Mouse (Mus musculus) forebrain, embryonic 12.5 days (tissue): ENCODE results near the gene Camk2n1. TPM values are rescaled to one million over a fixed set of nuclear protein-coding genes. Genes with fewer than 3 reads are reported as not detected.

Experiments
- ATAC-seq: fragments of 200-750 bp; cut with Nextera tagmentation; 2 replicates; pipeline ENCODE4 v1.8.0; 2017; ENCODE audit warnings: moderate TSS enrichment; ENCODE audit not compliant: low FRiP score
- H3K27ac ChIP-seq: fragments of 300-500 bp; sonication (generic); 2 replicates; pipeline ENCODE4 v1.5.1; 2016; ENCODE audit warnings: mild to moderate bottlenecking
- H3K27me3 ChIP-seq: fragments of 300-500 bp; sonication (generic); 2 replicates; pipeline ENCODE4 v1.6.1; 2016; ENCODE audit warnings: mild to moderate bottlenecking
- H3K36me3 ChIP-seq: fragments of 300-500 bp; sonication (generic); replicated peaks from 2 replicates; pipeline ENCODE4 v1.6.1; 2016; ENCODE audit warnings: mild to moderate bottlenecking
- H3K4me1 ChIP-seq: fragments of 300-500 bp; sonication (generic); 2 replicates; pipeline ENCODE4 v1.6.1; 2016
- H3K4me2 ChIP-seq: fragments of 300-500 bp; sonication (generic); 2 replicates; pipeline ENCODE4 v1.6.1; 2016; ENCODE audit warnings: mild to moderate bottlenecking, moderate library complexity
- H3K4me3 ChIP-seq: fragments of 300-500 bp; sonication (generic); replicated peaks from 2 replicates; pipeline ENCODE4 v1.5.1; 2016; ENCODE audit warnings: mild to moderate bottlenecking
- H3K9ac ChIP-seq: fragments of 300-500 bp; sonication (generic); 2 replicates; pipeline ENCODE4 v1.6.1; 2016; ENCODE audit warnings: mild to moderate bottlenecking
- H3K9me3 ChIP-seq: fragments of 300-500 bp; sonication (generic); 2 replicates; pipeline ENCODE4 v1.6.1; 2016
- WGBS: fragments of 180-500 bp; shearing (Covaris S2); methylation state at CpG from one replicate; pipeline ENCODE4 v1.1.7; 2016; 5-methylcytosine and 5-hydroxymethylcytosine counted together
- polyA plus RNA-seq: library from polyadenylated mRNA; unstranded; fragments of >200 nt; fragmentation: Nextera tagmentation; extraction: Ambion mirVana; gene quantifications from 2 replicates; pipeline ENCODE4 v1.2.1, GENCODE M21; 2016

The Camk2n1 gene
- polyA plus RNA-seq, 1 experiment from 2014 or later = 5.4 TPM

DNA sequence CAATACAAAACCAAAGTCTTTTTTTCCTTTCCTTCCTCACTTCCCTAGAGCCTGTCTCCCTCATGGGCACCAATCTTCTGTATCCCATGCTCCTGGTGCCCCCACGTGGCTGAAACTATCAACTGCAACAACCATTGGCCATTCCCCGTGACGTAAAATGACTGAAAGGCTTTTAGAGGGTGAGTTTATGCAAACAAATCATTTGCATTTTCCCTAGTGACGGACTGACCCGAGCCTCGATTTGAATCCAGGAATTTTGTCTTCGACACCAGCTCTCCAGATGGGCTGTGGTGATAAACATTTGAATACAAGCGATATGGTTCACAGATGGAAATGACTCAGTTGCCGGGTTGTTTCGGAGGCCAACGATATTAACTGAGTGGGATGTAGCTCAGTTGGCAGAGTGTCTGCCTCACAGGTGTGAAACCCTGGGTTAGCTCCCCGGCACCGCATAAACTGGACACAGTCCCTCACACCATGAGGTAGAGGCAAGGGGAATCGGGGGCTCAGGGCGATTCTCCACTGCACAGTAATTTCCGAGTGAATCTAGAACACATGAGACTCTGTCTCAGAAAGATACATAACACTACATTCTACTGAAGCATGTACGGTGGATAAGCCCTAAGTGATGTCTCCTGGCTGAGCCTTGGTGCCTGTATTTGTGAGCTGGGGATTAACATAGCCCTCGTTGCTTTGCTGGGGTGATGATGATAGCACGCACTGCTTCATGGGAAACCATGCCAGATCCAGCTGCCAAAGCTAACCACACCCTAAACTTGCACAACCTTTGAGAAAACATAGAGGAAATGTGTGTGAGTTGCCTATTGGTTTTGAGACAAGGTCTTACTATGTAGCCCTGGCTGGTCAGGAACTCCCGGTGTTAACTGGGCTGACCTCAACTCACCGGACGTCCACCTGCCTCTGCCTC is 27.1 kb upstream of the Camk2n1 start:
- ATAC-seq = 0 out of 2 replicates have a peak, but pooled peaks have one; percentile 39
- Histone ChIP-seq H3K36me3 (no peaks in the 10 kb centered on the region), H3K27ac (no peak overlapping the region), H3K9ac (no peak overlapping the region), H3K4me2 (no peak overlapping the region), H3K9me3 (no peaks in the 10 kb centered on the region), H3K27me3 (peaks cover 10% of the 10 kb centered on the region), H3K4me1 (no peaks in the 10 kb centered on the region), H3K4me3 (no peak overlapping the region)
- 43% methylated on average over 22 of the region's 22 CpGs for WGBS

DNA sequence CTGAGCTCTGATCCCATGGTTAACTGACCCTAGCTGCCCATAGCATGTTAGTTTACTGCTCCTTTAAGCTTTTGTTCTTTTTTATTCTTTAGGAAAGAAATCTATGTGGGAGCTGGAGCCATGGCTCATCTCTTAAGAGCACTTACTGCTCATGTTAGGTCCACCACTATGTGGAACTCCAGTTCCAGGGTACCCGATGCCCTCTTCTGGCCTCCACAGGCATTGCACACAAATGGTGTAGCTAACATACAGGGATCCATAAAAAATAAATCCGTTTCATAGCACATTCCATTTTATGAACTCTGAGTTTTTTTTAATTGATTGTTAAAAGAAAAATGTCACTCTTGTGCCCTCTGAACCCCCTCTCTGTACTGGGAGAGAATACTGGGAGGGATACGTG is 24.3 kb upstream of the Camk2n1 start:
- Histone ChIP-seq H3K4me2 (no peak overlapping the region), H3K27ac (no peak overlapping the region), H3K9ac (no peak overlapping the region), H3K4me1 (no peaks in the 10 kb centered on the region), H3K9me3 (no peaks in the 10 kb centered on the region), H3K27me3 (peaks cover 25% of the 10 kb centered on the region), H3K36me3 (no peaks in the 10 kb centered on the region), H3K4me3 (no peak overlapping the region)
- ATAC-seq = no peak
- WGBS = 46% methylated on average over 3 of the region's 3 CpGs

DNA sequence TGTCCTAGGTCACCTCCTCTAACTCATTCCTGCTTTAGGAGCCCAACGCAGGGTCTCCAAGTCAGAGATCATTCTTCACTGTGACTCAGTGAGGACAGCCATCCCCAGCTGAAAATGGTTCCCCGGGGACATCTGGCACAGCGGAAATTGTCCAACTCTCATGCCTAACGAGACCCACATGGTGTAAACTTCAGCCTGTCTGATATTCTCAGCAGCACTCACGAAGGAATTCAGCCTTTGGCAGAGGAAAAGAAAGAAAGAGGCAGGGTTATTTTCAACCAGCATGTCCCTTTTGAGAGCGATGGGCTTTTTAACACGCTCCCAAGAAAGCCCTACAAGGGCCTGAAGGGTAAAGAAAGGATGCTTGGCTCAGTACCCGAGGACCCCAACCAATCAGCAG is 22.8 kb upstream of the Camk2n1 start:
- Histone ChIP-seq H3K9ac (no peak overlapping the region), H3K36me3 (peaks cover 5% of the 10 kb centered on the region; the same call in 1 of the 2 replicates), H3K4me2 (no peak overlapping the region), H3K27me3 (peaks cover 25% of the 10 kb centered on the region), H3K4me1 (peaks cover 14% of the 10 kb centered on the region), H3K9me3 (no peaks in the 10 kb centered on the region), H3K4me3 (no peak overlapping the region), H3K27ac (no peak overlapping the region)
- no peak for ATAC-seq
- 57% methylated on average over 8 of the region's 8 CpGs for WGBS

DNA sequence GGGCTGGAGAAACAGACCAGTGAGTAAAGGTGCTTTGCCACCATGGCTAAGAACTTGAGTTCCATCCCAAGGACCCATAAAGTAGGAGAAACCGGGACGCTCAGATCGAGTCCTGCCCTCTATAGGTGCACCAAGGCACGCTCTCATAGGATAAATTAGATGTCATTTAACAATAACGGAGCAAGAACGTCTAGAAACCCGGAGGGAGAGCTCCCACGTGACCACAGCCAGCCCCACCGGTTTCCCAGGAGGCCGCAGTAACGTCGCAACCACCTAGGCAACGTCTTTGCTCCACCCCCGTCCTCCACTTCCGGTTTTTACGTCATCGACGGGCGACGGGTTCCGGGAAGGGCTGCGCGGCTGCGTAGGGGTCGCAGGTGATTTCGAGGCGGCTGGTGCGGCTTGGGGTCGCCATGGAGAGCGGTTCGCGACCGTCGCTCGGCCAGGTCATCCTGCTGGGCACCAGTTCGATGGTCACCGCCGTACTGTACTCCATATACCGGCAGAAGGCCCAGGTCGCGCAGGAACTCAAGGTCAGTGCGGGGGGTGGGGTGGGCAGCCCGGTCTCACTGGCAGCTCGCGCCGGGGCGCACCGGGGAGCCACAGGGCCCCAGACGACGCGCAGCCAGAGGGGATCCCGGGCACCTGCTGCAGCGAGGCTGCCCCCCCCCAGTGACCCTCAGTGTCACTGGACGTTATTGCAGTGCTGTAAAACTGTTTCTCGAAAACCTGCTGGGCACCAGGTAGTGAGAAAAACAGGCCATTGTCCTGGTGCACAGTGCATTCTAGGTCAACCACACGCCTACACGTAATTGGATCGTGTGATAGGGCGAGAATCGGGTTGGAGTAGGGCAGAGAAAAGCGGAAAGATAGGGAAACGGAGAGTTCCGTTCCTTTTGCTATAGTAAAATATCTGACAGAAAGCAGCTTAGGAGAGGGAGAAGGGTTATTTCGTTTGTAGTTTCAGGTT is 19.5 kb upstream of the Camk2n1 start, which contains the start of gene Mul1:
Gene Mul1, plus strand, starts transcription at position 325 of the 970 bp plus-strand sequence.
- H3K9ac ChIP-seq = peak within 1 kb of the TSS; percentile 83
- peak within 1 kb of the TSS; percentile 57; the same call in 1 of the 2 replicates for H3K27ac ChIP-seq
- peak within 1 kb of the TSS; percentile 93 for H3K4me2 ChIP-seq
- peak; percentile 93 for ATAC-seq
- peaks cover 15% of the 10 kb centered on the region for H3K4me1 ChIP-seq
- H3K36me3 ChIP-seq = peaks cover 38% of the 10 kb centered on the region
- WGBS = 1% methylated on average over 64 of the region's 64 CpGs
- H3K4me3 ChIP-seq = peak within 1 kb of the TSS; percentile 98
- no peaks in the 10 kb centered on the region for H3K9me3 ChIP-seq
- H3K27me3 ChIP-seq = peaks cover 15% of the 10 kb centered on the region

DNA sequence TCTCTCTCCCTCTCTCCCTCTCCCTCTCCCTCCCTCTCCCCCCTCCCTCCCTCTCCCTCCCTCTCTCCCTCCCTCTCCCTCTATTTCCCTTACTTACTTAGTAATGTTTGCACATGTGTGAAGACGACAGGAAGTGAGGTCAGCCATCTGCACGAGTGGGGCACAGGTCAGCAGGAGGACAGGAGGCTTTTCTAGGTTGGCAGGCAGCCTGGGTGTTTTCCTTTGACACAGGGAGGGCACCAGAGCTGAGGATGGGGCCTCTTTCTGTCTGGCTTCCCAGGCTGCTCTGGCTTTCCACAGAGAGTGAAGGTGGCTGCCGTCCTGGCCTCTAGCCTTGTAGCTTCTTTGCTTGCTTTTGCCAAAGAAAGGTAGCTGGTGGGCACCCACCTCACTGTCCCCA is 14.1 kb upstream of the Camk2n1 start:
- ATAC-seq = no peak
- Histone ChIP-seq H3K36me3 (peaks cover 70% of the 10 kb centered on the region), H3K4me3 (no peak overlapping the region), H3K4me2 (no peak overlapping the region), H3K9ac (no peak overlapping the region), H3K27me3 (0 out of 2 replicates have a peak, but pooled peaks cover 5% of the 10 kb centered on the region), H3K9me3 (no peaks in the 10 kb centered on the region), H3K27ac (no peak overlapping the region), H3K4me1 (peaks cover 13% of the 10 kb centered on the region)
- WGBS = 83% methylated on average over 3 of the region's 3 CpGs

DNA sequence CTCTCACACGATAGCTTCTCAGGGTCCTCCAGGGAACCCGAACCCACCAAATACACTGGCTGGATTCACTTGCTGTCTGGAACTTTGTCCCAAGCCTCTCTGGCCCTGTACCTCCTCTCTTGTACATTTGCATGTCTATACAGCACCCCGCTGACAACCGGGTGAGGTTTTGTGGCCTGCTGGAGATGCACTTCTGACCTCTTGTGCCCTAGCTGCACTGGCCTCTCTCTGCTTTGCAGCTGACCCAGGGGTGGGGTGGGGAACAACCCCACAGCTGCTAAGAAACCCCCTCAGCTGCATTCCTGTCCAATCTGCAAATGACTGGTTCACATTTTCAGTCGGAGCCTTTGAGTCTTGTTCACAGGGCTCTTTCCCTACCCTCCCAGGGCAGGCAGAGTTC is 9.2 kb upstream of the Camk2n1 start:
- Histone ChIP-seq H3K4me2 (no peak overlapping the region), H3K36me3 (peaks cover 29% of the 10 kb centered on the region), H3K27me3 (peaks cover 25% of the 10 kb centered on the region; the same call in 1 of the 2 replicates), H3K4me3 (no peak overlapping the region), H3K27ac (no peak overlapping the region), H3K9ac (no peak overlapping the region), H3K4me1 (peaks cover 31% of the 10 kb centered on the region), H3K9me3 (no peaks in the 10 kb centered on the region)
- ATAC-seq = no peak
- 5% methylated on average over 5 of the region's 5 CpGs for WGBS

DNA sequence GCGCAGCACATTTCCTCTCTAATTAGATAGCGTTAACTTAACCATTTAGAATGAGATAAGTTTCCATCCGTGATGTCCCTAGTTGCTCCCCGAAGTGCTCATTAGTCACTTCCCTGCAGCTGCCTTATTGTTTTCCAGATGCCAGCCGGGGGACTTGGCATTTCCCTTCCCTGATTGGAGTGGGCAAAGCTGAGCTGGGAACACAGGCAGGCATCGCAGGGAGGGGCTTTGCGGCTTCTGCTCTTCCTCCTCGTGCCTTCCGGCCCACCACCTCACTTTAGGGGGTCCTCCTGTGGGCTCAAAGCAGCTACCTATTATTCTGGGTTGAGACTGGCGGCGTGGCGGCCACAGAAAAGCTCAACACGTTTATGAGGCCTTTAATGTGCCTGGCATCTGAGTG is 7.1 kb upstream of the Camk2n1 start:
- Histone ChIP-seq H3K27ac (no peak overlapping the region; the same call in 1 of the 2 replicates), H3K9ac (no peak overlapping the region), H3K36me3 (peaks cover 9% of the 10 kb centered on the region; the same call in 1 of the 2 replicates), H3K27me3 (peaks cover 43% of the 10 kb centered on the region), H3K4me3 (no peak overlapping the region), H3K9me3 (no peaks in the 10 kb centered on the region), H3K4me2 (peak overlapping the region; percentile 6; the same call in 1 of the 2 replicates), H3K4me1 (peaks cover 31% of the 10 kb centered on the region)
- WGBS = 24% methylated on average over 13 of the region's 13 CpGs
- ATAC-seq = peak; percentile 15

DNA sequence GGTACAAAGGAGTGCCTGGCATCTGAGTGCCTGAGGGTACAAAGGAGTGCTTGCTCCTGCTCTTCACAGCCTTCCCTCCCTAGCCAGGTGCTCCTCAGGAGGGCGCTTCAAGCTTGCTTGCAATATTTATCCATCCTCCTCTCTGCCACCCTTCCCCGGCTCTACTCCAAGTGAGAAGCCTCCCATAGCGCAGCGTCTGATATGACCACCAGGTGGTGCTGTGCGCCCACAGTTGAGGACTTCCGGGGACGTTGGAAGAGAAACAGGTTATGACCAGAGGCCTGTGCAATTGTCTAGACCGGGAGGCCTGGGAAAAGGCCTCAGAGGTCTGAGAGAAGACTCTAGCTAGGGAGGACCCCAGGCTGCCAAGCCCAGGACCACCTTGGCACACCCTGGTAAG is 6.7 kb upstream of the Camk2n1 start:
- H3K4me1 ChIP-seq = peaks cover 31% of the 10 kb centered on the region
- H3K9ac ChIP-seq = peak overlapping the region; percentile 33; the same call in 1 of the 2 replicates
- peak overlapping the region; percentile 6; the same call in 1 of the 2 replicates for H3K4me2 ChIP-seq
- no peak overlapping the region for H3K4me3 ChIP-seq
- WGBS = 0% methylated on average over 8 of the region's 8 CpGs
- H3K36me3 ChIP-seq = 0 out of 2 replicates have a peak, but pooled peaks cover 5% of the 10 kb centered on the region
- ATAC-seq = peak; percentile 89
- H3K27me3 ChIP-seq = peaks cover 47% of the 10 kb centered on the region
- H3K27ac ChIP-seq = peak overlapping the region; percentile 75
- H3K9me3 ChIP-seq = no peaks in the 10 kb centered on the region

DNA sequence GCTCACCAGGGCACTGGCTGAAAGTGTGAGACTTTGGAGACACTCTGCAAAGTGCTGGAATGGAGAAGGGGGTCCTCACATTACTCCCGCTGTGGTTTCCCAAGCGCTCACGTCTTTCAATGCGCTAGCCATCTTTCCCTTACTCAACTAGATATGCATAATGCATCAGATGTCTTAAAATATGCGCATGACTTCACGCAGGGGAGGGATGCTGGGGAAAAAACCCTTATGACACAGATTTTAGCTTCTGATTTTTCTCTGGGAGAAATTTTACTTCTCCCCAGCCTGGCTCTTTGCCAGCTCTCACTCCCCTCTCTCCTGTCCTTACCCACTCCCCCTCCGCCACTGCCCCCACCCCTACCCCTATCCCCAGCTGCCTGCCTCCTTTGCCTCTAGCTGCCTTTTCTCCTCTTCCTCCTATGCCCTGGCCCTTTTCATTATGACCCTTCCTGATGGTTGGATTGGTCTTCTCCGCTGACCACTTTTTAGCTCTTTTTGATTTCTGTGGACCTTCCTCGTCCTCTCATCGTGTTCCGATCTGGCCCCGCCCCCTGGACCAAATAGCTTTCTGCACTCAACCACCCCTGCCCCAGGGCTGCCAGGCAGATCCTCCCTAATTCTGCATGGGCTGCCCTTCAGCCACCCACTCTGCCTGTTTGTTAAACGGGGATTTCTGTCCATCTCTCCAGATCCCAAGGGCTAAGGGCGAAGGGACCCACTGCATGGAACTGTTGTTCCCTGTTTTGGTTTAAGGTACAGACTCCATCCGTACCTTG is 6.1 kb upstream of the Camk2n1 start:
- 33% methylated on average over 15 of the region's 15 CpGs for WGBS
- H3K27me3 ChIP-seq = peaks cover 53% of the 10 kb centered on the region
- H3K4me2 ChIP-seq = no peak overlapping the region; the same call in 1 of the 2 replicates
- ATAC-seq = peak; percentile 50; the same call in 1 of the 2 replicates
- peak overlapping the region; percentile 33 for H3K9ac ChIP-seq
- H3K4me1 ChIP-seq = peaks cover 37% of the 10 kb centered on the region
- no peaks in the 10 kb centered on the region for H3K36me3 ChIP-seq
- H3K9me3 ChIP-seq = no peaks in the 10 kb centered on the region
- H3K4me3 ChIP-seq = no peak overlapping the region
- peak overlapping the region; percentile 75 for H3K27ac ChIP-seq

DNA sequence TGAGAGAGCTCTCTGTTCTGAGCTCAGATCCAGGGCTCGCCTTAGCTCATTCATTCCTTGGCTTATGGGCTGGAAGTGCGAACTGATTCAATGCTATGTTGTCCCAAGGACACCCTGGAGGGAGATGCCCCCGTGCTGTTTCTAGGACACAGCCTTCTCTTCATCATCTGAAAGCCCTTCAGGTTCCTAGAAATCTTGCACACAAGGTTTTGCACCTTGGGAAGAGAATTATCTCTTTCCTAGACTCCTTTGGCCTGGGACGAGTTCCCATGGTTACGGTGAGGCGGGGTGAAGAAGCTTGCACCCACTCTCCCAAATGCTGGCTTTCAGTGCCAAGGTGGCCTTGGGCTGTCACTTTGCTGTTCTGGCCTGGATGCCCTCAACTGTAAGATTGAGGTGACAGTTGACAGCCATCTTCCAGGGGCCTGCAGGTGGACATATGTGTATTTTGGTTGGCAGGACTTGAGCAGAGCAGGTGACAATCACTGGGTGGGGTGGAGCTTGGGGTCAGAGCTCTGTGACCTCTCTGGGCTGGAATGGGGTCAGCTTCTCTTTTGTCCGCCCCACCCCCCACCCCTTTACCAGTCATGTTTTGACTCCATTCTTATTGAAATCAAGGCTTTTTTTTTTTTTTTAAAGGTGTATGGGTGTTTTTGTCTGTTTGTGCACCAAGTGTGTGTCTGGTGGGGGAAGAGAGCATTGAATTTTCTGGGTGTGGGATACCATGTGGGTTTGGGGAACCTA is 5.1 kb upstream of the Camk2n1 start:
- no peak overlapping the region for H3K27ac ChIP-seq
- no peaks in the 10 kb centered on the region for H3K9me3 ChIP-seq
- ATAC-seq = no peak
- H3K4me1 ChIP-seq = peaks cover 47% of the 10 kb centered on the region
- H3K4me3 ChIP-seq = no peak overlapping the region
- no peak overlapping the region for H3K4me2 ChIP-seq
- 50% methylated on average over 7 of the region's 7 CpGs for WGBS
- no peak overlapping the region for H3K9ac ChIP-seq
- no peaks in the 10 kb centered on the region for H3K36me3 ChIP-seq
- peaks cover 63% of the 10 kb centered on the region for H3K27me3 ChIP-seq
